Mouse (Mus musculus) liver, postnatal 0 days (tissue): ENCODE measurements around the gene Megf8.

Experiments used
- CTCF ChIP-seq: sonication (generic); IDR thresholded peaks from 2 replicates; pipeline ENCODE4 v1.5.1; 2016; ENCODE audit warnings: antibody characterized with exemption, low read depth
- EP300 ChIP-seq: IDR thresholded peaks from 2 replicates; pipeline ENCODE4 v1.6.1; 2016; ENCODE audit warnings: antibody characterized with exemption, low read depth, mild to moderate bottlenecking

DNA sequence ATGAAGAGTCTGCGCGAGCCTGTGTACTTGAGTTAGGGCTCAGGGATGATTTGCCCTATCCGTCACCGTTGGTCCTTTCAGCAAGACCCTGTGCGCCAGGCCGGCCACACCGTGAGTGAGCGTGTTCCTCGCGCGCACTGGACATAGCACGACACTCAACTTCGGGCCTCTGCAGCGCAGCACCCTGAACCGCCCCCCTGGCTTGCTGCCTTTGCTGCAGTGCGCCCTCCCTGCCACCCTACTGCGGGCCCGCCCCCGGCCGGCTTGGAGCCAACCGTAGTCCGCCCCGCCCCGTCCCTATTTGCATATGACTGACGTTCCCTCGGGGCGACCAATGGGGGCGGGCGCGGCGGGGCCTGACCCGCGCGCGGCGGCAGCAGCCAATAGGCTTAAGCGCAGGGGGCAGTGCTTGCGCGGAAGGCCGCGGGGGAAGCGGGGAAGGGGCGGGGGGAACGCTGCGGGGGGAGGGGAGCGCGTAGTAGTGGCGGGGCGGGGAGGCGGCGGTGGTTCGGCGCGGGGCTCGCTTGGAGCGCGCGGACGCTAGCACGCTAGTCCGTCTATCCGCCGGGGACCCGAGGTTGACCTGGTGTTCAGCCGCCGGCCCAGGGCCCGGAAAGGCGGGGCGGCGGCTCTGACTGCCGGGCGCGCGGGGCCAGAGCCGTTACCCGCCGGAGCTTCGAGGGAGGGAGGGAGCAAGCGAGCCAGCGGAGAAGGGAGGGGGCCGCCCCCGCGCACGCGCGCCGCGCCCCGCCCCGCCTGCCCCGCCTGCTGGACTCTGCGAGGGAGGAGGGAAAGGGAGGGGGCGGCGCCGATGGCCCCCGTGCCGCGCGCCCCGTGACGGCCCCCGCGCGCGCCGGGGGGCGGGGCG, 35.0 kb upstream of the Megf8 start:
- TF ChIP-seq CTCF: no peak
- no peak for TF ChIP-seq EP300
